Mouse (Mus musculus) testis, adult 2 months (tissue): ENCODE measurements at regions not wholly inside any gene's neighbourhood (a gene's known extent, or its start where the extent isn't known, plus 50 kb on each side); places are given as distances from the start of the nearest gene placed in this dataset.

Source experiments
- H3K27ac ChIP-seq: fragments of 200-500 bp; 2 replicates; pipeline ENCODE4 v1.5.1; 2012; ENCODE audit warnings: low read depth, low read length; ENCODE audit not compliant: control insufficient read depth, insufficient read depth
- H3K27me3 ChIP-seq: fragments of 200-500 bp; 2 replicates; pipeline ENCODE4 v1.6.1; 2012; ENCODE audit warnings: mild to moderate bottlenecking, low read length, moderate library complexity; ENCODE audit not compliant: control insufficient read depth, insufficient read depth
- H3K36me3 ChIP-seq: fragments of 200-500 bp; 2 replicates; pipeline ENCODE4 v1.6.1; 2012; ENCODE audit warnings: mild to moderate bottlenecking, low read length; ENCODE audit not compliant: control insufficient read depth, insufficient read depth
- H3K4me1 ChIP-seq: fragments of 200-500 bp; 2 replicates; pipeline ENCODE4 v1.6.1; 2012; ENCODE audit warnings: low read length; ENCODE audit not compliant: control insufficient read depth, insufficient read depth
- H3K4me3 ChIP-seq: fragments of 200-500 bp; 2 replicates; pipeline ENCODE4 v1.5.1; 2012; ENCODE audit warnings: low read depth, mild to moderate bottlenecking, low read length, moderate library complexity, mixed read lengths; ENCODE audit not compliant: control insufficient read depth
- CTCF ChIP-seq: fragments of 200-500 bp; IDR thresholded peaks from 2 replicates; pipeline ENCODE4 v1.5.1; 2012; ENCODE audit warnings: low read depth, mild to moderate bottlenecking, inconsistent platforms, low read length, moderate library complexity; ENCODE audit not compliant: control insufficient read depth, insufficient read depth, insufficient replicate concordance
- POLR2A ChIP-seq: fragments of 200-500 bp; IDR thresholded peaks from 2 replicates; pipeline ENCODE4 v1.6.1; 2012; ENCODE audit warnings: low read depth, mild to moderate bottlenecking, inconsistent platforms, low read length, moderate library complexity; ENCODE audit not compliant: control insufficient read depth

DNA sequence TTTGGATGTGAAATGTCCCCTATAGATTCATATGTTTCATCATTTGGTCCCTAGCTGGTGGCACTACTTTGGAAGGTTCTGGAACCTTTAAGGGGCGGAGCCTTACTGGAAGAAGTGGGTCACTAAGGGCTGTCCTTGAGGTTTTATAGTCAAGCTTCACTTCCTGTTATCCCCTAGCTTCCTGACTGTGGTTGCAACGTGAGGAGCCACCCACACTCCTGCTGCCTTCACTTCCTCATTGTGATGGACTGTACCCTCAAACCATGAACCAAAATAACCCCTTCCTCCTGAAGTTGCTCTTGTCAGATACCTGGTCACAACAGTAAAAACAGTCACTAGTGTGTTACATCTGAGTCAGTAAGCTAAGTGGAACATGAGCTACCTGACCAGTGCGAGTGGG, 133.5 kb upstream of the Tmtc1 start:
- TF ChIP-seq POLR2A = no peak

DNA sequence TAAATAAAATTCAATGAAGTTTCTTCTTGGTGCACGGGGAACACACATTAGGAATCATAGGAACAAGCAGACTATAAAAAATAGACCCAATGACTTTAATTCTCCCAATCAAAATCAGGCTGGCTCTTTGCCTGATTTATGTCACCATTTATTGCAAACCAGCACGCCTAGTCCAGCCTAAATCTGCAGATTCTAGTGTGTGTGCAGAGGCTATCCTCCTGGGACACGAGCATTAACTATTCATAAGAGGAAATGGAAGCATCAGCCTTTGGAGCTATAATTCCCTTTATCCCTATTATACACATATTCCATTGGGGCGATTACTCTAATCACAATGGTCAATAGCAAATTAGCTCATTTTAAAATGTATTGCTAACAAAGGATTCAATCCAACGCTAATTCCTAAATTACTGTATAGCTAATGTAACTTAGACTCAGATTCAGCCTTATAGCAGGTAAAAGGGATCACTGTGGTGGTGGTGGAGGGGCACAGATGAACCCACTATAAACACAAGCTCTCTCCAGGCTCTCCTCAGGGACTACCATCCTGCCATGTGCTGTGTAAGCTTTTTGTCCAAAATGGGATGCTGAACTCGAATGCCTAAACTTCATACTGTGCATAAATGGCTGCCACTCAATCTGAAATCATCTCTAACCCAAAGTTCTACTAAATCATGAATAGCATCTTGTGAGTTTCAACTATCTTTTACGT, 130.7 kb upstream of the Tmtc1 start:
- Histone ChIP-seq H3K27me3 (no peaks in the 10 kb centered on the region), H3K4me1 (no peaks in the 10 kb centered on the region), H3K27ac (no peak overlapping the region), H3K4me3 (no peak overlapping the region), H3K36me3 (no peaks in the 10 kb centered on the region)
- TF ChIP-seq CTCF (no peak), POLR2A (no peak)

More for the DNA sequence above, 133.5 kb upstream of the Tmtc1 start:
- Histone ChIP-seq H3K4me1 (no peaks in the 10 kb centered on the region), H3K4me3 (no peak overlapping the region), H3K36me3 (no peaks in the 10 kb centered on the region), H3K27ac (no peak overlapping the region), H3K27me3 (no peaks in the 10 kb centered on the region)

DNA sequence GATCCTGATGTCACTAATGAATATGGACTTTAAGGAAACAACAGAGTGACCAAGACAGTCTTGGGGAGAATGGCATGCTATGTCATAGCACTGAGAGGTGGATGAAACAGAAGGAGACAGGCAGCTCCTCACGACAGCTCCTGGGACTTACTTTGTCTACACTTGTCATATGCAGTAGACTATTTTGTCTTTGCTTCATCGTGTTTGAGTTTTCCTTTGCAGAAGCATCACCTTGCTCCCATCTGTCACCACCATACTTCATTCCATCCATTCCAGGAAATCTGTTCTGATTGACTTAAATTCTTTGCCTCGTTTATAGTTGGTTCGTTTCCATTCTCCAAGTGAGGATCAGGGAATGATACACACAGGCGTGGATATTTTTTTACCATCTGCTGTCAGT, 128.0 kb upstream of the Tmtc1 start:
- Histone ChIP-seq H3K36me3 (no peaks in the 10 kb centered on the region), H3K27me3 (no peaks in the 10 kb centered on the region), H3K4me3 (no peak overlapping the region), H3K4me1 (no peaks in the 10 kb centered on the region), H3K27ac (no peak overlapping the region)
- TF ChIP-seq POLR2A = no peak
- no peak for TF ChIP-seq CTCF

DNA sequence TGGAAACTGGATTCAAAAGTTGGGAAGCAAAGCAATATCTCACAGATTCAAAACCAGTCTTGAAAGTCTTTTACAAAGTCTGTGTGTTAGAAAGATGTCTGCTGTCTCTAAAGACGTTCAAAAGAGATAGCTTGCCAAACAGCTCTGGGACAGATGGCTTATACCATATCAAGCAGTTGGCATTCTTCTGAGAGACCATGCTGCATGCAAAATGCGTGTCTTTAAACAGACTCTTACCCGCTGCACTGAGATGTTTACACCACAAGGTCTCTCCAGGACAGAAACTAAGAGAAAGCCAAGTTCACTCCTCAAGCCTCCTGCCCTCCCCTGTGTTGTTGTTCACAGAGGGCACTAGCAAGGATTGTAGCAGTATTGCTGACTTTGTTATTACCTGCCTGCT, 127.5 kb upstream of the Tmtc1 start:
- Histone ChIP-seq H3K36me3 (no peaks in the 10 kb centered on the region), H3K27me3 (no peaks in the 10 kb centered on the region), H3K27ac (no peak overlapping the region), H3K4me3 (no peak overlapping the region), H3K4me1 (no peaks in the 10 kb centered on the region)
- TF ChIP-seq POLR2A (no peak), CTCF (no peak)

DNA sequence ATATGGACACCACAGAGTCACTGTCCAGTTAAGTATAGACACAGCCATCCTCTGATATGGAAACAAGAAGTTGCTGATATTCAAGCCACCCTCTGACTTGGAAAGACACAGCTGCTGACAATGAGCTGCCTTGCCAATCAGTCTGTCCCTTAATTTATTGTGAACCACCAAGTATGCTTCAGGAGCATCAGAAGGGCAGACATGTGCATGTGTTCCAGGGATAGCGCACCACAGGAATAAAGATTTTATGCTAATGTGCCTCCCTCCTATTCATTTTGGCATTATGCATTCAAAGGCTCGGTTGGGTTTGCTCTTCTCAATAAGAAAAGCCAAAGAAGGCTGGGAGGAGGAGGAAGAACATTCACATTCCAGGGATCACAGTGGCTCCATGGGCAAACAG, 120.0 kb upstream of the Tmtc1 start:
- Histone ChIP-seq H3K4me3 (no peak overlapping the region), H3K36me3 (no peaks in the 10 kb centered on the region), H3K27me3 (no peaks in the 10 kb centered on the region), H3K27ac (no peak overlapping the region), H3K4me1 (no peaks in the 10 kb centered on the region)
- no peak for TF ChIP-seq CTCF
- no peak for TF ChIP-seq POLR2A

DNA sequence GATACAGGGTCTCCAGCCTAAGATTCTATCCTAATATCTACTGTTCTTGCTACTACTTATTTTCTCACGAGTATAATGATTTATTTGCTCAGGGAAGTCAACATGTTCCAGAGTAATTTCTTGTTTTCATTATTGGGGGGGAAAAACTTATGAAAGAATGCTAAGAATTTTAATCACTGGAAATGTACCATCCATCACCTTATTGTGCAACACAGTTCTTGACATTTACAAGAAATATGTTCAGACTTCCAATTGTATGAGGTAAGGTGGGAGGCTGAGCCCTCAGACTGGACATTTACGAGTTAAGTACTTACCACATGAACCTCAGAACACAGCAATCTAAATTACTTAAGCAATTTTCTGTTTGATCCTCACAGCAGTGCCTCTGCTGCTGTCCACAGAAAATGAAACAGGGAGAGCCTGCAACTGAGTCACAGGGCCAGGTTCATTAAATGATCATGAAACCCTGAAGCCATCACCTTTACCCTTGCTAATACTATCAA, 118.1 kb upstream of the Tmtc1 start:
- Histone ChIP-seq H3K4me1 (no peaks in the 10 kb centered on the region), H3K36me3 (no peaks in the 10 kb centered on the region)
- TF ChIP-seq CTCF = no peak
- TF ChIP-seq POLR2A = no peak

DNA sequence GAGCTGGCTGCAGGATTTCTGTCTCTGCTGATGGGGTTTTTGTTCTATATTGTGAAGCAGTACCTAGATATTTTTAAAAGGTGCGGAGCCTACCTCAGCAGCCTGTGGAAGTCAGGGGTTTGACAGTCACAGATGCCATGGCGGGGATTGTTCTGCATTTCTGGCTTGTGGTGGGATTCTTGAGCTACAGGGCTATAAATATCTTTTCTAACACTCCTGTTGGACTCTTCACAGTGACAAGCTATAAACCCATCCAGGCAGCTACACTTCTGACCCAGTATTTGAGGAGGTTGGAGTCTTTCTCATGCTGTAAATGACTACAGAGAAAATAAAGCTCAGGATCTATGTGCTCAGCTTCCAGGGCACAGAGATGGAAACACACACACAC, 112.3 kb upstream of the Tmtc1 start:
- TF ChIP-seq POLR2A (no peak), CTCF (no peak)
- Histone ChIP-seq H3K4me3 (no peak overlapping the region), H3K27me3 (no peaks in the 10 kb centered on the region), H3K27ac (no peak overlapping the region), H3K36me3 (no peaks in the 10 kb centered on the region), H3K4me1 (no peaks in the 10 kb centered on the region)

More for the DNA sequence above, 118.1 kb upstream of the Tmtc1 start:
- Histone ChIP-seq H3K27ac (no peak overlapping the region), H3K27me3 (no peaks in the 10 kb centered on the region), H3K4me3 (no peak overlapping the region)
